Mouse (Mus musculus): ENCODE data around the gene Nkapd1. TPM values are rescaled to one million over a fixed set of nuclear protein-coding genes. Genes with fewer than 3 reads are reported as not detected.
A peak's percentile ranks its signal among the peaks of the same experiment; 100 is the strongest.

Nkapd1 gene
- total RNA-seq, 2 experiments from 2014 or later: 16.5 to 21.5 TPM

DNA sequence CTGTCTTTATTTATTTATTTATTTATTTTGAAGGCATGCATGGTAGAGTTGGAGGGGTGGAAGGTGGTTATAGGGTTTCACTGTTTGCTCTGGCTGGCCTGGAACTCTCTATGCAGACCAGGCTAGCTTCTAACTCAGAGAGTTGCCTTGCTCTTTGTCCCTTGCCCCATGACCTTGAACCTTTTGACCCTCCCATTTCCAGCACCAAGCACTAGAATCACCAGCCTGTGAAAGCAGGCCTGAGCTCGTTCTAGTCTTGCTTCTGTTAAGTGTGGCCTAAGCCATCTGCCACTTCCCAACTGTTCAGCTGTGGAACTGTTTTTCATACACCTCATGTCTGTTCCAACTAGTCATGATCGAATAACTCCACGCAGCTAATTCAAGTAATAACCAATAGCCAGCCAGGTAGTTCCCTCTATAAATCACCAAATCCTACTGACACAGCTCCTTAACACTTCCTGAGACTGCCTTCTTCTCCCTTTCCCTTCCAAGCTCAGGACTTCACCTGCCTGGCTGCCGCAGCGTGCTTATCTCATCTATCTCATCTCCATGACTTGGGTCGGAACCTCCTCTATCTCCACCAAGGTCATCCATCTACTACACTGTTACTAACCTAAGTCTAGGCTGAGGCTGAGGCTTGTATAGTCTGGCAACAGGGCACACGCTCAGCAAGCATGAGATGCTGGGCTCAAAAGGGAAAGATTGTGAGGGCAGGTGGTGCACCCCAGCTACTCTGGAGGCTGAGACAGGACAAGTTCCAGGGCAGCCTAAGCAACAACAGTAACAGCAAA, 15.0 kb downstream of the Nkapd1 start:
- DNase-seq (ENCODE audit: low spot score in 2 of 2): no peak

DNA sequence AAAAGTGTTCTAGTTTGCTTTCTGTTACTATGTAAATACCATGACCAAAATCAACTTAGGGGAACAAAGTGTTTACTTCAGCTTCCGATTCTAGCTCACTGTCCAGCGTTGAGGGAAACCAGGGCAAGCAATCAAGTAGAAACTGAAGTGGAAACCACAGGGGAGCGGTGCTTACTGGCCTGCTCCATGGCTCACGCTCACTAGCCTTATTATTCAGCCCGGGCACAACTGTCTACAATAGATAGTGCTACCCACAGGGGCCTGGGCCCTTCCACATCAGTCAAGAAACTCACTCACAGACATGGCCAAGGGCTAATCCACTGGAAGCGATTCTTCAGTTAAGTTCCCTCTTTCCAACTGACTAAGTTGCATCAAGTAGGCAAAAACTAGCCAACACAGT, 15.7 kb downstream of the Nkapd1 start:
- DNase-seq (ENCODE audit: low spot score in 2 of 2): no peak

DNA sequence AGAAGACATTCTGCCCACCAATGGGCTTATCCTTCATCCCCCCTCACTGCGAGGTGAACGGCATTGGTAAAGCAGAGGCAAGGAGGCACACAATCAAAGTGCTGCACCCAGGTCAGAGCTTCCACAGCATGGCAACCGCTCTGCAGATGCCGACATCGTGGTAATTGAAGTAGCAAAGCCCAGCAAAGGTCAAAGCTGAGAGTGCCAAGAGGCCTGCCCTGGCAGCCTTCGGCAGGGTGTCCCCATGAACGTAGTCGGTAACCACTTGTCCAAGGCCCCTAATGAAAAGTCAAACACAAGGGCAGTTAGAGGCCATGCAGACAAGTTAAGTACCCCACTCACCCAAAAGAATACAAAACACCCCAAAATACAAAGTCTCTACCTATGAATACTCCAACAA, 20.3 kb downstream of the Nkapd1 start:
- no peak for DNase-seq (ENCODE audit: low spot score in 2 of 2)

DNA sequence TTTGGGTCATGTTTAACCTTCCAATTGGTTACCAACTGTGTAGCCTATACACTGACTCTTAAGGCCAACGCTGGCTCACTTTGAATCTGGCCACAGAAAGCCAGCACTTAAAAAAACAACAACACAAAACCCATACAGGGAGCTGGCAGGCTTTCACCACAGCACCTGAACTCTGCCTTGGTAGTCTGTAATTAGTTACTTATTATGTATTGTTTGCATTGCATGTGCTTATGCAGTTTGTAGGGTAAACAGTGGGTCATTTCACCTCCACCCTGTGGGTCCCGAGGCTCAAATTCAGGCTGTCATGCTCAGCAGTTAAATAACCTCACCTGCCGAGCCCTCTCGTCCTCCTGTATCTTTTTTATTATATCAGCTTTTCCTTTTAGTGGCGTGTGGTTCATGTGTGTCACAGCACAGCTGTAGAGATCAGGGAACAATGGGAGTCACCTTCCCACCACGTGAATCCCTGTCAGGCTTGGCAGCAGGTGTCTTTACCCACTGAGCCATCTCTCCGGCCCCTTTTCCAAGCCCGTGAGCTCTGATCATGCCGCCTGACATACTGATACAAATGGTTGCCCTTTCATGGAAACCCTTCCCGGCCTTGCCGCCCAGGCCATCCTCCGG, 22.4 kb downstream of the Nkapd1 start:
- DNase-seq (ENCODE audit: low spot score in 2 of 2): no peak

DNA sequence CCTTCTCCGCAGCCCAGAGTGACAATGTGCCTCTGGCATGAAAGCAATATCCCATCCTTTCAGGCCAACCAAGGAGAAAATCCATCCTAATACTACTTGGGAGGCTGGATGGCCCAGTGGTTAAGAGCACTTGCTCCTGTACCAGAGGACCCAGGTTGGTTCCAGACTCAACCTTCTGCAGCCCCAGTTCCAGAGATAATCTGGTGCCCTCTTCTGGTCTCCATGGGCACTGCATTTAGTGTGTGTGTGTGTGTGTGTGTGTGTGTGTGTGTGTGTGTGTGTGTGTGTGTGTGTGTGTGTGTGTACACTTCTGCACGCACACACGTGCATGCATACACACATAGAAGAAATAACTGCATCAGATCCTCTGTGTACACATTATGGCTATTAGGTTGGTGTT, 23.7 kb downstream of the Nkapd1 start:
- DNase-seq (ENCODE audit: low spot score in 2 of 2): peak; percentile 10 to 36

DNA sequence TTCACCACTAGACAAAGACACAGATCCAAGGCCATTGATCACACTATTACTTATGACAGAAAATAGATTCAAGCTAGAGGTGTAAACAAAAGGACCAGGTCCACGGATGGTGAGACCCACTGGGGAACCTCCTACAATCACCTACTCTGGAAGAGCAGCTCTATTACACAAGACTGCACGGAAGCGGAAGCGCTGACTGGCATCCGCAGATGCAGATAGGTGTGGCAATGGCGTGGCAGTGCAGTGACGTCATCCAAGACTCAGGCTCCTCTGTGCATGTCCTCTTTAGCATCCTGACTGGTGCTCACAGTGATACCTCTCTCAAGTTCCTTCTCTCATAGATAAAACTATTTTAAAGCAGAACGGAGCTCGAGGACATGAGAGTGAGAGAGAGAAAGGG, 24.3 kb downstream of the Nkapd1 start:
- DNase-seq (ENCODE audit: low spot score in 2 of 2): no peak

DNA sequence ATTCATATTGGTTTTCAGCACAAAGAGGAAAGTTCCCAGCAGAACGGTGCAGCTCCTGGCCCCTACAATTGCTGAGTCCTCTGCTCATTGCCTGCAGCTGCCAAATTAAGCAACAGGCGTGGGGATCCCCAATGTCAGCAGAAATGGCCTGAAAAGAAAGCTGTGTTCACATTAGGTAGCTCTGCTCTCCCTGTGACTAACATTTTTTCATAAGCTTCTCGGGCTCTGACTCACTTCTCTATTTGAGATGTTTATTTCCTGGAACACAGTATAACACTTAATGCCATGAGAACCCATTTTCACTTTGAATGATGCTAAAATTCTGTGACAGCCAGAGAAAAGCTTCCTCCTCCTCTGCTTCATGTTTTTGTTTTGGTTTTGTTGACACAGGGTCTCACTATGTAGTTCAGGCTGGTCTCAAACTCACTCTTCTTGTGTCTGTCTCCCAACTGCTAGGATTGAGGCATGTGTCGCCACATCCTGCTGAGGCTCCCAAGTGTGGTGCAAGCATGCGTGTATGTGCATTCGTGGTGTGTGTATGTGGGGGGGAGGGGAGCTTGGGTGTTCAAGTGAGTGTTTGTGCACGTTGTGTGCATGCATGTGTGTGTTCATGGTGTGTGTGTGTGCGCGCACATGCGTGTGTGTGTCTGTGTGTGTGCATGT, 26.3 kb downstream of the Nkapd1 start:
- DNase-seq (ENCODE audit: low spot score in 2 of 2): no peak

DNA sequence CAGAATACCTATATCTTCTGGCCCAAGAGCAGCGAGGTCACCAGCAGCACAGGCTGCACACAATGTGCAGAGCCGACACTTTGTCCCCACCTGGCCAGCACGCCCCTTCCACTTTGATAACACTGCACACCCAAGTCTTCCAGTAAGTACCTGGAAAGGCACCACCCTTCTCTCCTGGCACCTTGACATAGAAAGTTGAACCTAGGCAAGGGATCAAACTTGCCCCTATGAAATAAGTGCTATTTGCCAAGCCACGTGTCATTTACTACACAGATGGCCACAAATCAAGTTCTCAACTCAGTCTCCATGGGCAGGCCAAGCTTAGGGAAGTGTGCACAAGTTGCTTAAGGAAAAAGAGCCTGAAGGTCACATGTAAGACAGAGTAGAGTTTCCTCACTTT, 30.3 kb downstream of the Nkapd1 start:
- no peak for DNase-seq (ENCODE audit: low spot score in 2 of 2)

DNA sequence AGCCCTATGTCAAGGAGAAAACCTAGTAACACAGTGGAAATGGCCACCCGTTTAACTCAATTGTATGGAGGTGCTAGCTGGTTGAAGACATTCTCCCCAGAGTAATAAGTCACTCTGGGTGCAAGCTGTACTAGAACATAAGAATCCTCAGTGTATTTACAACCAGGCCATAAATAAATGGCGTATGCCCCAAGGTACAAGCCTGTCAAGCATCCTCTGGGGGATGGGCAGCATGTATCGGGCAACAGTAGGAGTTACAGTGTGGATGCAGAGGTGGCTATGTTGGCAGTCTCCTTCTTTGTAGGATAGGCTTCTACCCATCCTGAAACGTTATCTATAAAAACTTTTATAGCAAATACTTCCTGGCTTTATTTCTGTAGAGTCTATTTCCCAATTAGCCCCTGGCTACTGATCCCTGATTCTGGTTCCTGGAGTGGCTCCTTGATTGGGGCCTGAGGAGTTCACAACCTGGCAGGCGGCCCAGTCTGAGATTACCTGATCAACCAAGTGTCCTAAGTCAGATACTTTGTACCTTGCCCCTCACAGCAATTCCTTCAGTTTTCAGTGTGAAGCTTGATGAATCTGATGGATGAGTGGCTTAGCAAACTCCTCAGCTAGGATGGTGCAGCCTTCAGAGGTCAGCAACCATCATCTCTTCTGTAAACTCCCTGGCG, 32.0 kb downstream of the Nkapd1 start:
- DNase-seq (ENCODE audit: low spot score in 2 of 2): no peak

DNA sequence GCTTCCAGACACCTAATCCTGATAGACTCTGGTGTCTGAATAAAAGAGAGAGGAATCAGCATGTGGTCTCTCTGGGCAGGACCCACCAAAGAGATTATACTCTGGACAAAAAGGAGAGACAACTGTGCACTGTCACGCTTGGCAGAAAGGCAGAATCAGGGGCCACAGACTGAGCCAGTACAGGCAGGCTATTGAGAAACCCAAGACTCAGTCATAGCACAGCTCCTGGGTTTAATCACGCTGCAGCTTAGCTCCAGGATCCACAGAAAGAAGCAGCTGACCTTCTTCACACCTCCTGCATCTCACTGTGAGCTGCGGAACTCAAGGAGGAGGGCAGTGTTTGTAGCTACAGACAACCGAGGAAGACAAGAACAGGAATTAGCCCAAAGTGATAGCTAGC, 36.9 kb downstream of the Nkapd1 start:
- DNase-seq (ENCODE audit: low spot score in 2 of 2): no peak

DNA sequence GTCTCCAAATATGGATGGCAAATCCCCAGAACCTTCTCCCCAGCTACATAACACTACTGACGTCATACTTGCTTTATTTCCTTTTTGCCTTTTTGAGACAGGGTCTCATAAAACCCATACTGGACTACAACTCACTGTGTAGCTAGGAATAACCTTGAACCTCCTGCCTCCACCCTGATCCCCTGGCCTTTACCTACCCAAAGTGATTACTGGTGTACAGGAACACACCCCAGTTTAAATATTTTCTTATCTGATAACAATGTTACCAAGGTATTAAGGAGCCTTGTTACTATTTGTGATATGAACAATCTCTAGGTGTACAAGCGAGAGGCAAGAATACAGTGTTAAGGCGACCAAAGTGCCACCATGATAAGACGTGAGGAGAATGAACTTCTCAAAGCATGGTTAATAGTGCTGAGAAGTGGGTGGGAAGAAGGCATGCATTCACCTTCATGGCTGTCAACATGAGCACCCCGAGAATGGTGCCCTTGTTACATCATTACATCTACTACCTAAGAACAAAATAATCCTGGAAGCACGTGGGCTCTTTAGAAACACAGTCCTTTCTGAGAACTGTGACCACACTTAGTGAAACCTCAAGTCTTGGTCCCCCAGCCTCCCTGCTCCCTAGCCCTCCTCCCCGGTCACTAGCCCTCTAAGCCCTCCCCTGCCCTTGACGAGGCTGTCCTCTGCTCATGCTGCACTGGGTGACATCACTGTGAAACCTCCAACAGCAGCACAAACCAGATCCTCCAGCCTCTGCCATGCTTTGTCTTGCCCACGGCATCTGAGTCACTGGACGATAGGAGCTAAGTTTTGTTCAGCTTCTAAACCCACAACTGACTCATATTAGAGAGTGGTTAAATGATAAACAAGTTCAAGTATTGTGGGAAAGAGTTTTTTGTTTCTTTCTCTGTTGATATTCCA, 47.4 kb downstream of the Nkapd1 start:
- DNase-seq (ENCODE audit: low spot score in 2 of 2): no peak

DNA sequence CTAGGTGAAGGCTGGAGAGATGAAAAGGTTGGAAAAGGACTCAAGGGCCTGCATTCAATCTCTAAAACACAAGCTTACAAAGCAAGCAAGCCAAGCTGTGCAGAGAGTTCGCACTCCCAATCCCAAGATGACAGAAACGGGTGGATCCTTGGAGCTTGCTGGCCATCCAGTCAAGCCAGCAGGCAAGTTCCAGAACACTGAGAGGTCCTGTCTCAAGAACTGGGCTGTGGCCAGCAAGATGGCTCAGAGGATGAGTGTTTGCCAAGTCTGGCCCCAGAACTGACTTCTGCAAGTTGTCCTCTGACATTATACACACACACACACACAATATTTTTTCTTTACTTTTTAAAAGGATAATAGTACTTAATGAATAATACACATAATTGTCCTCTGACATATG, 49.4 kb downstream of the Nkapd1 start:
- no peak for DNase-seq (ENCODE audit: low spot score in 2 of 2)

DNA sequence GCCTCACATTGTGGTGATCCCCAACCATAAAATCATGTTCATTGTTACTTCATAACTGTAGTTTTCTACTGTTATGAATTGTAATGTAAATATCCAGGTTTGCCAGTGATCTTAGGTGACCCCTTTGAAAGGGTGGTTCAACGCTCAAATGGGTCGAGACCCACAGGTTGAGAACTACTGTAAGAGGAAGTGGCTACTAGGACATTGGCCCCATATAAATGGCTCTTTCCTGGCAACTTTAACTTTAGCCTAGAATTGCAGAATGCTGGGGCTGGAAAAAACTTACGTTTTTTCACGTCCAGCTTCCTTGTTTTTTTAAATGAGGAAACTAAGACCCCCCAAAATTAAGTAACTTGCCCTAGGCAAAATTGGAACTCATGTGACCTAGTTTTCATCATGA, 49.9 kb downstream of the Nkapd1 start:
- DNase-seq (ENCODE audit: low spot score in 2 of 2): no peak

DNA sequence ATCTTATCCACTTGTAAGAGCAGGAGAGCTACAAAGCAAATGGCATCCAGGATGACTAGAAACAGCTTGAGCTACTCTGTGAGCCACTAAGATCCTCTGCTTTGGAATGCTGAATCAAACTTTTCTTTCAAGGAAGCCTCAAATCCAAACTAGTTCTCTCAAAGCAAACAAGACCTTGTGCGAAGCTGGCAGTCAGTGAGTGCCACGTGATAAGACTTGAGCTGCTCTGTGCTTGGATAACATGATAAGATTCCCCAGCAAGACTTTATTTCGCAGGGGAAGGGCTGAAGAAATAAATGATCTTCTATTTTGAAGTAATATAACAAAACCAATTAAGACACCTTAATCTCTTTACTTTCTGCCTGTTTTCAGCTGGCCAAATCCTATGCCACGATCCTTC, 51.3 kb downstream of the Nkapd1 start:
- DNase-seq (ENCODE audit: low spot score in 2 of 2): no peak

DNA sequence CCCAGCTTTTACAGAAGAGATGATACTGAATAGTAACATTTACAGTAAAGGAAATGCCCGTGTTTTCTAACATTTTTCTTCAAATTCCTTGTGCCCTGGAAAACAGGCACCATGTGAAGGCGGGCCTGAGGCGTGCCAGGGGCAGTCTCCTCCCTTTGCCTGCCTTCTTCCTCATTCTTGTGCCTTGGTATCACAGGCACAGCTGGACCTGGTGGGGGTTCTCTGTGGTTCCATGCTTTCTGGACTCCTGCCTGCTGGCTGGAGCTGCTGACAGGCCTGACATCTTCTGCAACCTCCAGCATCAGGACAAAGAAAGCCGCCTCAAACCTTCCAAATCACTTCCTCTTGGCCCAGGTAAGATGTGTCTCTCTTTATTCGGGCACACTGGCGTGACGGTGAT, 52.1 kb downstream of the Nkapd1 start:
- DNase-seq (ENCODE audit: low spot score in 2 of 2): no peak

DNA sequence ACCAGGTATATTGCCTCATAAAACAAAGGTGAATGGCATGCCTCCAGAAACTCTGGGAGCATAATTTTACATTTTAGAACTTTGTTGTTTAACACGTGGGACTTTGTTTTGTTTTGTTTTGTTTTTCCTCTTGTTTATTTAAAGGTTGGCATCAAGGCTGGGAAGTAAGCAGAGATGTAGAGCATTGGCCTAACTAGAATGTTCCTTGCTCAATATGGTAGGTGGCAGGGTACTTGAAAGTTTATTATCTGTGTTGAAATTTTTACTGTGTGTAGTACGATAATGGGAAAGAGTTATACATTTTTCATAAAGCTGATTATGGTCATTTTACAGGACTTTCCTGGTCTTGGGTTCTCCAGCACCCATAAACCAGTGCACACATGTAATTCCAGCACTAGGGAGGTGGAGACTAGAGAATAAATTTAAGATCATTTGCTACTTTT, 55.3 kb downstream of the Nkapd1 start:
- DNase-seq (ENCODE audit: low spot score in 2 of 2): no peak

DNA sequence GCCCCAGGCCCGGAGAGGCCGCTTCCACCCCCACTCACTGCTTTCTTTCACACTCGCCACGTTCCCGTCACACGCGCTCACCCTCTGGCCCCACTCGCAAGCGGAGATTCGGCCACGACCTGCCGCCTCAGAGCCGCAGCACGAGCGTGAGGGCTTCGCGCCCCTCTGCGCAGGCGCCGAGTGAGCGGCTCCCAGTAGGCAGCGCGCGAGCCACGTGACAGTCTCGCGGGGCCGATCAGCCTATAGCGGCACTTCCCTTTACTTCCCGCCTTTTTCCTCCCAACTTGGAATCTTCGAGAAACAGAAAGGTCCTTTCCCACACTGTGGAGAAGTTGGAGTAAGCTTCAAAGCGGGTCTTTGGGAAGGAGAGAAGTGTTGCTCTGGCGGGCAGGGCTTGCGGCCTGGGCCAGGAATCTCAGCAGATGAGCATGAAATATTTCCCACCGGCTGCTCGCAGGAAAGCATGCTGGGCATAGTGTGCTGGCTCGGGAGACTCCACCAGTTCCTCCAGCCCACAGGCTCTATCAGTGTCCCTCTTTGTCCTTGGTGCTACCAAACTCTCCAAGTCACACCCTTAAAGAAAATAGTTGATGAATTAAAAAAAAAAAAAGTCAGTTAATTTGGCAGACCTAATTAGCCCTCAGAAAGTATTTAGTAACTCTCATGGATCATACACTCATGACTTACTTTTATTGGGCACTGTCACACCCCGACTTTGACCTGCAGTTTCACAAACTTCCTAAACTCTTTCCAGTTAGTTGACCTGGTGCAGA, 55.9 kb downstream of the Nkapd1 start, which contains the start of gene Tex12:
Gene Tex12, minus strand, starts transcription at position 181 of the 773 bp plus-strand sequence.
- DNase-seq (ENCODE audit: low spot score in 2 of 2): no peak

Measured in left cerebral cortex, adult 18-20 months (tissue).